Mouse (Mus musculus): ENCODE data around the gene Kcng3. TPM values are rescaled to one million over a fixed set of nuclear protein-coding genes. Genes with fewer than 3 reads are reported as not detected.
A peak's percentile ranks its signal among the peaks of the same experiment; 100 is the strongest.

Gene Kcng3
- polyA plus RNA-seq, 1 experiment from 2014 or later = not detected

- H3K9me3 ChIP-seq (ENCODE audit: low read length) = peaks cover 4% of the 10 kb centered on the region
- H3K4me2 ChIP-seq (replicated peaks; ENCODE audit: low read depth, low read length) = no peak overlapping the region
- no peak overlapping the region for H3K4me3 ChIP-seq (ENCODE audit: low read length)
- H3K27me3 ChIP-seq (ENCODE audit: insufficient read depth, low read length) = no peaks in the 10 kb centered on the region
- H3K4me1 ChIP-seq (ENCODE audit: insufficient read depth, low read length) = no peaks in the 10 kb centered on the region
- no peak overlapping the region for H3K27ac ChIP-seq (ENCODE audit: low read length)
- no peak for ATAC-seq (ENCODE audit: low FRiP score, low TSS enrichment)
- WGBS = 94% methylated on average over 8 of the region's 8 CpGs
- H3K9ac ChIP-seq (replicated peaks; ENCODE audit: low read length) = no peak overlapping the region
- no peaks in the 10 kb centered on the region for H3K36me3 ChIP-seq (ENCODE audit: insufficient read depth, low read length)
Observed at GRCm38 (mm10) chr17:83587731-83588130, 44.0 kb downstream of the Kcng3 start.

GRCm38 (mm10) chr17:83582585-83582984, 49.1 kb downstream of the Kcng3 start:
- Histone ChIP-seq H3K27me3 (ENCODE audit: insufficient read depth, low read length) (no peaks in the 10 kb centered on the region), H3K4me2 (replicated peaks; ENCODE audit: low read depth, low read length) (no peak overlapping the region), H3K9me3 (ENCODE audit: low read length) (no peaks in the 10 kb centered on the region; the same call in none of the 2 replicates), H3K36me3 (ENCODE audit: insufficient read depth, low read length) (no peaks in the 10 kb centered on the region), H3K4me1 (ENCODE audit: insufficient read depth, low read length) (no peaks in the 10 kb centered on the region), H3K4me3 (ENCODE audit: low read length) (no peak overlapping the region), H3K27ac (ENCODE audit: low read length) (no peak overlapping the region), H3K9ac (replicated peaks; ENCODE audit: low read length) (no peak overlapping the region)
- no peak for ATAC-seq (ENCODE audit: low FRiP score, low TSS enrichment)
- WGBS = 57% methylated on average over 2 of the region's 2 CpGs

DNA sequence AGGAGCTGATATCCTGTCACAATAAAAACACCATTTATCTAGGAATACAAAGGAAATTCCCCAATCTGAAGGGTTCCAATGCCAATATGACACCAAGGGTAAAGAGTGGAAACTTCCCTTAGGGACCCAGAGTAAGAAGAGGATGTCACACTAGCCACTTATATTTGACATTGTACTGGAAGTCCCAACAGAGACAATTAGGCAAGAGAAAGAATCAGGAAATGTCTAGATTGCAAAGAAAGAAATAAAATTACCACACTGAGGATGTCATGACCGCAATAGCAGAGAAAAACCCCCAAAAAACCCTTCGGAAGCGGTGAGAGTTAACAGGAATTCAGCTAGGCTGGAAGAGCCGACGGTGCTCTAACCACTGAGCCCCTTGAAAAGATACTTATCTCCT, 51.0 kb downstream of the Kcng3 start:
- ATAC-seq (ENCODE audit: low FRiP score, low TSS enrichment) = no peak
- Histone ChIP-seq H3K36me3 (ENCODE audit: insufficient read depth, low read length) (no peaks in the 10 kb centered on the region), H3K9ac (replicated peaks; ENCODE audit: low read length) (no peak overlapping the region), H3K4me1 (ENCODE audit: insufficient read depth, low read length) (no peaks in the 10 kb centered on the region), H3K27ac (ENCODE audit: low read length) (no peak overlapping the region), H3K27me3 (ENCODE audit: insufficient read depth, low read length) (no peaks in the 10 kb centered on the region), H3K9me3 (ENCODE audit: low read length) (no peaks in the 10 kb centered on the region; the same call in 1 of the 2 replicates), H3K4me2 (replicated peaks; ENCODE audit: low read depth, low read length) (no peak overlapping the region), H3K4me3 (ENCODE audit: low read length) (no peak overlapping the region)
- WGBS = 88% methylated on average over 5 of the region's 5 CpGs

DNA sequence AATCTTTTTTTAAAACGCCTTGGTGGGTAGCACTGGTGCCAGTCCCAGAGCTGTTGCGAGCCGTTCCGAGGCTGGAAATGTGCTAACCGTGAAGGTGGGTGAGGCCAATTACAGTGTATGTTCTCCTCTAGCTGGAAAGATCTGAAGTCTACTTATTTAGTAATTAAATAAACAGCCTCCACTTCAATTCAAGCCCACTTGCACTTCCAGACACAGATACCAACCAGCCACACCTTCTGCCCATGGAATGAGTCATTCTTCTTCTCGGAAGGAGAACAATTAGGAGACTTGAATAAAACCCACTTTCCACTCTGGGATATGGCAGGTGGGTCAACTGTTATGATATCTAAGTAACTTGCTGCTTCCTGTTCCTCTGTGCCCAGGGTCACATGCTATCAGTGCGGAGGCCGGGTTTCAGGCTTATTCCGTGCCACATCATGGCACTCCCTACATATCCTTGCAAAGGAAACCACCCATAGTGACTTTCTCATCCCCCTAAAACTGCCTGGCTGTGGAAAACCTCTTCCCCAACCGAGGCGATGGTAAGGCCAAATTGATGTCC, 54.8 kb downstream of the Kcng3 start:
- 90% methylated on average over 11 of the region's 11 CpGs for WGBS
- Histone ChIP-seq H3K4me1 (ENCODE audit: insufficient read depth, low read length) (peaks cover 12% of the 10 kb centered on the region), H3K27me3 (ENCODE audit: insufficient read depth, low read length) (no peaks in the 10 kb centered on the region), H3K9ac (replicated peaks; ENCODE audit: low read length) (no peak overlapping the region), H3K4me2 (replicated peaks; ENCODE audit: low read depth, low read length) (no peak overlapping the region), H3K27ac (ENCODE audit: low read length) (no peak overlapping the region), H3K4me3 (ENCODE audit: low read length) (no peak overlapping the region), H3K9me3 (ENCODE audit: low read length) (no peaks in the 10 kb centered on the region), H3K36me3 (ENCODE audit: insufficient read depth, low read length) (no peaks in the 10 kb centered on the region)
- no peak for ATAC-seq (ENCODE audit: low FRiP score, low TSS enrichment)

DNA sequence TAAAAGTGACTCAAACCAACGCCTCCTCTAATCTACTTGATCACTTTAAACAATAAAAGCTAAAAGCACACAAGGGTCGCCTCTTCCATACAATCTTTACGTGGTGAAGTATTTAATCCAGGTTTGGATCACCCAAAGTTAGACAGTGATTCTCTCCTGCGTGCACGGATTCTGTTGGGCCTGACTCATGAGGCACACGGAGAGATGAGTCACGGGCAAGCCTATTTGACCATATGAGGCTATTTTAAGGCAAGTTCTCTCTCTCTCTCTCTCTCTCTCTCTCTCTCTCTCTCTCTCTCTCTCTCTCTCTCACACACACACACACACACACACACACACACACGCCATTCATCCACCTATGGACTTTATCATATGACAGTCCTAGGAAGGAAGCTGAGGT, 57.1 kb downstream of the Kcng3 start:
- ATAC-seq (ENCODE audit: low FRiP score, low TSS enrichment) = no peak
- Histone ChIP-seq H3K9ac (replicated peaks; ENCODE audit: low read length) (no peak overlapping the region), H3K27ac (ENCODE audit: low read length) (no peak overlapping the region), H3K4me1 (ENCODE audit: insufficient read depth, low read length) (peaks cover 12% of the 10 kb centered on the region), H3K4me2 (replicated peaks; ENCODE audit: low read depth, low read length) (no peak overlapping the region), H3K4me3 (ENCODE audit: low read length) (no peak overlapping the region), H3K27me3 (ENCODE audit: insufficient read depth, low read length) (no peaks in the 10 kb centered on the region), H3K36me3 (ENCODE audit: insufficient read depth, low read length) (no peaks in the 10 kb centered on the region), H3K9me3 (ENCODE audit: low read length) (no peaks in the 10 kb centered on the region)
- WGBS = 89% methylated on average over 8 of the region's 8 CpGs

- H3K4me3 ChIP-seq (ENCODE audit: low read length) = no peak overlapping the region
- no peak overlapping the region for H3K4me2 ChIP-seq (replicated peaks; ENCODE audit: low read depth, low read length)
- no peaks in the 10 kb centered on the region for H3K27me3 ChIP-seq (ENCODE audit: insufficient read depth, low read length)
- H3K9ac ChIP-seq (replicated peaks; ENCODE audit: low read length) = no peak overlapping the region
- H3K9me3 ChIP-seq (ENCODE audit: low read length) = no peaks in the 10 kb centered on the region
- H3K4me1 ChIP-seq (ENCODE audit: insufficient read depth, low read length) = peaks cover 12% of the 10 kb centered on the region
- no peaks in the 10 kb centered on the region for H3K36me3 ChIP-seq (ENCODE audit: insufficient read depth, low read length)
- H3K27ac ChIP-seq (ENCODE audit: low read length) = no peak overlapping the region
- no peak for ATAC-seq (ENCODE audit: low FRiP score, low TSS enrichment)
- WGBS = 70% methylated on average over 6 of the region's 6 CpGs
Observed at GRCm38 (mm10) chr17:83573128-83573527, 58.6 kb downstream of the Kcng3 start.

GRCm38 (mm10) chr17:83572366-83572765, 59.3 kb downstream of the Kcng3 start:
- H3K4me1 ChIP-seq (ENCODE audit: insufficient read depth, low read length) = peaks cover 12% of the 10 kb centered on the region
- no peak overlapping the region for H3K4me3 ChIP-seq (ENCODE audit: low read length)
- no peaks in the 10 kb centered on the region for H3K27me3 ChIP-seq (ENCODE audit: insufficient read depth, low read length)
- no peak overlapping the region for H3K4me2 ChIP-seq (replicated peaks; ENCODE audit: low read depth, low read length)
- no peaks in the 10 kb centered on the region for H3K9me3 ChIP-seq (ENCODE audit: low read length)
- peak; percentile 76 for ATAC-seq (ENCODE audit: low FRiP score, low TSS enrichment)
- H3K27ac ChIP-seq (ENCODE audit: low read length) = no peak overlapping the region
- WGBS = 42% methylated on average over 4 of the region's 4 CpGs
- no peaks in the 10 kb centered on the region for H3K36me3 ChIP-seq (ENCODE audit: insufficient read depth, low read length)
- no peak overlapping the region for H3K9ac ChIP-seq (replicated peaks; ENCODE audit: low read length)

GRCm38 (mm10) chr17:83567375-83567774, 64.3 kb downstream of the Kcng3 start:
- no peak overlapping the region for H3K4me2 ChIP-seq (replicated peaks; ENCODE audit: low read depth, low read length)
- ATAC-seq (ENCODE audit: low FRiP score, low TSS enrichment) = no peak
- no peak overlapping the region for H3K4me3 ChIP-seq (ENCODE audit: low read length)
- H3K27me3 ChIP-seq (ENCODE audit: insufficient read depth, low read length) = no peaks in the 10 kb centered on the region
- H3K9me3 ChIP-seq (ENCODE audit: low read length) = no peaks in the 10 kb centered on the region
- H3K9ac ChIP-seq (replicated peaks; ENCODE audit: low read length) = no peak overlapping the region
- no peak overlapping the region for H3K27ac ChIP-seq (ENCODE audit: low read length)
- no peaks in the 10 kb centered on the region for H3K36me3 ChIP-seq (ENCODE audit: insufficient read depth, low read length)
- H3K4me1 ChIP-seq (ENCODE audit: insufficient read depth, low read length) = peaks cover 3% of the 10 kb centered on the region; the same call in 1 of the 2 replicates
- 60% methylated on average over 8 of the region's 8 CpGs for WGBS

DNA sequence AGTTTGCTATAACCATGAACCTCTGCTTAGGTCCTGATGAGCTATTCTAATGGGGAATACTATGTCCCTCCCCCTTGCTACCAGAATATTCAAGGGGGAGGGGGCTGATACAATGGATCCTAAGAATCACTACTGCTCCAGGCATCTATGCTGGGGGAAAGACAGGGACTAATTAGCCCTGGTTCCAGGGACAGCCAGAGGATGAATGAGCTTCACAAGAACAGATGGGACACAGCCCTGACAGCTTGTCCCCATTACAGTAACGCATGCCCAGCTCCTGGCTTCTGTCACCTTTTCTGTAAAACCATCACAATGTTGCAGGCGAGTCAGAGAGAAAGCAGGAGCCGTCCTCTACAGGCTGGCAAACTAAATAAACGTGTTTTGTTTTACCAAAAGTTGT, 66.2 kb downstream of the Kcng3 start:
- Histone ChIP-seq H3K9ac (replicated peaks; ENCODE audit: low read length) (no peak overlapping the region), H3K27me3 (ENCODE audit: insufficient read depth, low read length) (no peaks in the 10 kb centered on the region), H3K27ac (ENCODE audit: low read length) (no peak overlapping the region), H3K4me1 (ENCODE audit: insufficient read depth, low read length) (no peaks in the 10 kb centered on the region), H3K9me3 (ENCODE audit: low read length) (no peaks in the 10 kb centered on the region), H3K36me3 (ENCODE audit: insufficient read depth, low read length) (no peaks in the 10 kb centered on the region), H3K4me2 (replicated peaks; ENCODE audit: low read depth, low read length) (no peak overlapping the region), H3K4me3 (ENCODE audit: low read length) (no peak overlapping the region)
- no peak for ATAC-seq (ENCODE audit: low FRiP score, low TSS enrichment)
- WGBS = 65% methylated on average over 4 of the region's 4 CpGs

- no peak for ATAC-seq (ENCODE audit: low FRiP score, low TSS enrichment)
- Histone ChIP-seq H3K9ac (replicated peaks; ENCODE audit: low read length) (no peak overlapping the region), H3K9me3 (ENCODE audit: low read length) (no peaks in the 10 kb centered on the region), H3K36me3 (ENCODE audit: insufficient read depth, low read length) (no peaks in the 10 kb centered on the region), H3K27ac (ENCODE audit: low read length) (no peak overlapping the region), H3K27me3 (ENCODE audit: insufficient read depth, low read length) (no peaks in the 10 kb centered on the region), H3K4me3 (ENCODE audit: low read length) (no peak overlapping the region), H3K4me2 (replicated peaks; ENCODE audit: low read depth, low read length) (no peak overlapping the region), H3K4me1 (ENCODE audit: insufficient read depth, low read length) (no peaks in the 10 kb centered on the region)
- 64% methylated on average over 12 of the region's 12 CpGs for WGBS
Observed at GRCm38 (mm10) chr17:83564119-83564820, 67.4 kb downstream of the Kcng3 start.

Data from kidney, embryonic 16.5 days (tissue).